Mouse (Mus musculus): Measurements from ENCODE around the gene Krtcap3. TPM values are rescaled to one million over a fixed set of nuclear protein-coding genes. Genes with fewer than 3 reads are reported as not detected.

The Krtcap3 gene
- total RNA-seq, 2 experiments from 2014 or later = 1.3 to 2.4 TPM

GRCm38 (mm10) chr5:31250716-31251115 is 775 bp upstream of the Krtcap3 start:
- intact Hi-C loops (cut with DNase I) = no loop called here
- no peak for DNase-seq (ENCODE audit: low spot score in 2 of 2)

GRCm38 (mm10) chr5:31252151-31252550 is 660 bp downstream of the Krtcap3 start:
- DNase-seq (ENCODE audit: low spot score in 2 of 2) = no peak
- intact Hi-C loops (cut with DNase I) = no loop called here

DNA sequence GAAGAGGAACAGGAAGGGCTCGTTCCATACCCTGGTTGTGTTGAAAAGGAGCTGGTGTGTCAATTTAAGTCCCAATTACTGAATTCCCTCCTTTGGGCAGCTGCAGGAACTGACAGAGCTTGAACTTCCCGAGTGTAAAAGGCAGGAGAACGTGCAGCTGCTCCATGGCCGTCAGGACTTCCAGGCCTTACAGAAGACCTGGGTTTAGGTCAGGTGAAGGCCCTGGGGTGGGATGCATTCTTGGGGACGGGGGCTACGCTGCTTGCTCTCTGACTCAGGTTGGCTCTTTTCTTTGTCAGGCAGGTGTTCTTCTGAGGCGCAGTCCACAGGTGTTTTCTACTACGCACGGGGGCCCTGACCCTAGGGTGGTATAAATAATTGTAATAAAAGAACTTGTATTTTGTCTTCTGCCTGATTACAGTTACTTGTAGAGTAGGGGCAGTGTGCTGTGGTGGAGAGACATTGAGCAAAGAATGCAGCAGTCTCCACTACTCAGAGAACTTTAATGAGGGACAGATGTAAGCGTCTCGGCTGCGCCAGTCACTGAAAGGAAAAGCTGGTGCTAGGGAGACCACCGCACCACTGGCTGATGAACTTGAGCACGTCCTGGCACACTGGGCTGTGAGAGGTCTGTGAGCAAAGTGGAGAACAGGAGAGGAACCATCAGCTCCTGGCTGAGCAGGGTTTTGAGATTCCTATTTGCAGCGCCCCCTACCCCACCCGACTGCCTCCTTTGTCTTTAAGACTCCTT is 1.5 kb downstream of the Krtcap3 start:
- intact Hi-C loops (cut with DNase I) = no loop called here
- DNase-seq (ENCODE audit: low spot score in 2 of 2) = no peak

DNA sequence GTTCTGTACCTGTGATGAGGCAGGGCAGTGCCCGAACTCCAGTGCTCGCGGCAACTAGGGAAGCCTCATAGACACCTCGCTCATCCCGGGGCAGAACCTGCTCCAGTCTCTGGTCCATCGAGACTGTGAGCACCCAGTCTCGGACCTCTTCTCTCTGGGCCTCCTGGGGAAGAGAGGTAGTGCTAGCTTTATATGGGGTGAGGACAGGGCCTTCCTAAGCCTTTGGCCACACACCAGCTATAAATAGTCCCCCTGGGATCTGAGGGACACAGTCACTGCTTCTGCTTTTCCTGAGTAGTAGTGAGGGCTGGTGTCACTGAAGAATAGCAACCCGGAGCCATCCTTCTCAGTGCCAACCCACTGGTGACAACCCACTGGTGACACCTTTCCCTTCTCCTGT is 2.3 kb downstream of the Krtcap3 start:
- no peak for DNase-seq (ENCODE audit: low spot score in 2 of 2)
- intact Hi-C loops (cut with DNase I) = no loop called here

DNA sequence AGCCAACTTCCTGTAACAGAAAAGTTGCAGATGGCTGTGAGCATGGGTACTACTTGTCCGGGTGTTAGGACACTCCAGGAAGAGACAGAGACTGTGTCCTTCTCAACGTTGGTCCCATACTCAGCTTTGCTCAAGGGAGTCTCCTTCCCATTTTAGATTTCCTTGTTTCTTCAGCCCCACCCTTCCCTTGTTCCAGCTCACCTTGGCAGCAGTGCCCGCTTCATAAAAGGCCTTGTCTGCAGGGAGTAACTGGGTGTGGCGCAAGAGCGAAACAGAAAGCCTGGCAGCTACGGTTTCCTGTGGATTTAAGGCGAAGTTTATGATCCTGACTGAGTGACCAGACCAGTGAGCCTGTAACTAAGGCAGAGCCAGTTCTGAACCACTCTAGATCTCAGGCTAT is 3.0 kb downstream of the Krtcap3 start:
- intact Hi-C loops (cut with DNase I) = no loop called here
- DNase-seq (ENCODE audit: low spot score in 2 of 2) = no peak

GRCm38 (mm10) chr5:31254901-31255300 is 3.4 kb downstream of the Krtcap3 start:
- intact Hi-C loops (cut with DNase I) = no loop called here
- no peak for DNase-seq (ENCODE audit: low spot score in 2 of 2)

DNA sequence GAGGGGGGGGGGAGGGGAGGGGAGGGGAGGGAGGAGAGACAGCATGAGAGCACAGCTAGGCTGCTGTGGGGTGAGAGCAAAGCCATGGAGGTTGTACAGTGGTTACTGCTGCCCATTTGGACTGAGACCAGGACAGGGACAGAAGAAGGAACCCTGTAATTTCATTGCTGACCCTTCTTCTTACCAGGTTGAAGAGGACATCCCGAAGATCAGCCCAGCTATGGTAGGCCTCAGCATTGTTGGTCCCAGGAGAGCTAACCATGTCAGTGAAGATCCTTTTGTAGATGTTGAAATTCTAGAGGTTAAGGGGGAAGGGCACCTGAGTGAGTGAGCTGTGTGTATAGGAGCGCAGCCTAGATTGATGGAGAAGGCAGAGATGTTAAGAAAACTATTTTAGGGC is 3.9 kb downstream of the Krtcap3 start:
- no peak for DNase-seq (ENCODE audit: low spot score in 2 of 2)
- intact Hi-C loops (cut with DNase I) = no loop called here

DNA sequence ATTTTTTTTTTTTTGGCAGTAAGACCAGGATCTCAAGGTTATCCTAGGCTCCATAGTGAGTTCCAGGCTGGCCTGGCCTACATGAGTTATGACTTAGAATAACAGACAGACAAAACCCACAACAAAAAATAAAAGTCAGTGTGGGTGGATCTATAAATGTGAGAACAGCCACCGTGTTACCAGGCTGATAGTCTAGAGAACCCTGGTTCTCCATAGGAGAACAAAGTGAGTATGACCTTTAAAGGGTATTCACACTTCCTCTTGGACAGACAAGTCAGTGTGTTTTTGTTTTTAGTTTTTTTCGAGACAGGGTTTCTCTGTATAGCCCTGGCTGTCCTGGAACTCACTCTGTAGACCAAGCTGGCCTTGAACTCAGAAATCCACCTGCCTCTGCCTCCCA is 4.5 kb downstream of the Krtcap3 start:
- DNase-seq (ENCODE audit: low spot score in 2 of 2) = no peak
- intact Hi-C loops (cut with DNase I) = no loop called here

- DNase-seq (ENCODE audit: low spot score in 2 of 2) = no peak
- intact Hi-C loops (cut with DNase I) = no loop called here
These were observed 6.1 kb downstream of the Krtcap3 start for GRCm38 (mm10) chr5:31257616-31258015.

DNA sequence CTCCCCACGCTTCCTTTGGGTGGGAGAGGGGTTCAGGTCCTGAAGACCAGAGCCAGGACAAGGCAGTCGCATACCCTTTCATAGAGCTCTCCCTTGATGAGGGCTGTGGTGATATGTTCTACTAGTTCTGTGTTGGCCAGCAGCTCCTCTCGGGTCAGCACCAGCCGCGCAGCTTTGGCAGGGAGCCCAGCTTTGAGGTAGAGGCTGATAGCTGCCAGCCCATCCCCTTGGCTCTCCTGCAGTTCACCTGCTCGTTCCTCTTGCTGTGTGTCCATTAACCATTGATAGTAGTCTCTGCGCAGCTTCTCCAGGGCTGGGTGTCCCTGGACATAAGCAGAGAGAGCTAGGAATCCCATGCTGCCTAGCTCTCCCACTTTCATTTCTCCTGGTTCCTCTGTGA is 14.6 kb downstream of the Krtcap3 start:
- intact Hi-C loops (cut with DNase I) = no loop called here
- no peak for DNase-seq (ENCODE audit: low spot score in 2 of 2)

- intact Hi-C loops (cut with DNase I) = no loop called here
- DNase-seq (ENCODE audit: low spot score in 2 of 2) = no peak
These were observed 16.2 kb downstream of the Krtcap3 start for GRCm38 (mm10) chr5:31267686-31268085.

DNA sequence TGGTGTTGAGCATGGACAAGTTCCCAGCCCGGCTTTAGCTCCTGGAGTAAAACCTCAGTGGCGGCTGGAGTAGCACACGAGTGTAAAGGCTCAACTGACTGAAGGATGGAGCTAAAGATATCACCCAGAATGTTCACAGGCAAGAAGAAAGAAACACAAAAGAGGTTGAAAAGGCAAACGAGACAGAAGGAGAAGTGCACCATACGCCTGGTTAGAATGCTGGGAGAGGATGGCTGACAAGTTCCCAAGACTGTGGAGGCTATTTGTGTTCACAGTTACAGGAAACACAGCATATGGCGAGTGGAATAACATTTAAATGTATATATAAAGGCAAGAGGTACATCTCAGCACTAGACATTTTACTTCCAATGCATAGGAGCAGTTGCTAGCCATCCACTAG is 21.5 kb downstream of the Krtcap3 start:
- intact Hi-C loops (cut with DNase I) = no loop called here
- DNase-seq (ENCODE audit: low spot score in 2 of 2) = peak in 1 of 2 experiments; percentile 80

DNA sequence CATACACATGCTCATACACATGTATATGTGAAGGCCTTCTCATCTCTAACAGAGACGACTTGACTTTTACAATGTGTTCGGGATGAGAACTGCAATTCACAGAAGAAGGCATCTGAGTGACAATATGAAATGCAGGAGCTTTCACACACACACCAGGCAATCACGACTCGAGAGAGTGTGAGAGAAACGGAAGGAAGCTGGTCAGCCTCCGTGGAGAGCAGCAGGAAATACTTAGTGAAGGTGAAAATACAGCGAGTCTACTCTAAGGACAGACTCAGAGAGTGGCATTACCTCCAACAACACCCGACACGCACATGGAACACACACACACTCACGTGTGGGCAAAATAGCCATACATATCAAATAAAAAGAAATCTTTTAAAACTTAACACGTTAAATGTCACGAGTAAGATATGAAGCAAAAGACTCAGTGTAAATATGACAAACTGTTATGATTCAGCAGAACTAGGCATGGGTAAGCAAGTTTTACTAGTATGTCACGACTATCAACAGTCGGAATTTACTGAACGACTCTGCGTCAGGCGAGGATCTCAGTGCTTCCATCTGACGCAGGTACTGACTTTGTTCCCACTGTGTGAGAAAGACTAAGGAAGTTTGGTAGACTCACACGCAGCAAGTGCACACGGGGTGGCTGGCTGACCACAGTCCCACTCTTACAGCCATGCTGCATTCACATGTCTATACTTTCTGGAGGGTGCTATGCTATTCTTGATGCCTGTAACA is 27.9 kb downstream of the Krtcap3 start:
- DNase-seq (ENCODE audit: low spot score in 2 of 2) = no peak
- intact Hi-C loops (cut with DNase I) = no loop called here

- intact Hi-C loops (cut with DNase I) = no loop called here
These were observed 36.7 kb downstream of the Krtcap3 start for GRCm38 (mm10) chr5:31288225-31288624.

DNA sequence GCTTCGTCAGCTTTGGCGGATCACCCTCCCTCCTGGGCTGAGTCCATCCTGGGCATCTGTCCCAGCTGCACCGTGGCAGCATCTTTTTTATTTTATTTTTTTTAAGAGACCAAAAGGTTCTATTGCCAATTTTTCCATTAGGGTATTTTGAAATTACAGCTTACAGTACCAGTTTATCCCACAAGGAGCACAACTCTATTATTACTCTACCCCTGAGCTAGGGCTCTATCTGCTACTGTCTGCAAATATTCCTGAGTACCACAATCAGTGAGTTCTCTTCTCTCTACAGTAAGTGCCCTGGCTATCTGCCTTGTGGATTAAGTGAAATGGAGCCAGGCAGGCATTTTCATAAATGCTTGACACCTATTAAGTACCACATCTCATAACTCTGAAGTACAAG is 37.2 kb downstream of the Krtcap3 start:
- no peak for DNase-seq (ENCODE audit: low spot score in 2 of 2)
- intact Hi-C loops (cut with DNase I) = no loop called here

More at GRCm38 (mm10) chr5:31288225-31288624, 36.7 kb downstream of the Krtcap3 start:
- DNase-seq (ENCODE audit: low spot score in 2 of 2) = no peak

GRCm38 (mm10) chr5:31289626-31290230 is 38.2 kb downstream of the Krtcap3 start:
- intact Hi-C loops (cut with DNase I) = loop anchor here (2.0 to 10.0 kb wide), 2 partner anchors 69 to 325 kb away; partner anchors contain the start of genes Ppm1g, Preb and Tcf23
- DNase-seq (ENCODE audit: low spot score in 2 of 2) = no peak

GRCm38 (mm10) chr5:31290521-31291360 is 39.2 kb downstream of the Krtcap3 start, which contains the start of gene Ift172:
Ift172 (minus strand) TSS chr5:31291116.
- intact Hi-C loops (cut with DNase I) = loop anchor here (2.0 to 10.0 kb wide), 2 partner anchors 70 to 326 kb away; partner anchors contain the start of genes Ppm1g, Preb and Tcf23
- peak; percentile 95 to 99 for DNase-seq (ENCODE audit: low spot score in 2 of 2)

- intact Hi-C loops (cut with DNase I) = loop anchor here (2.0 to 10.0 kb wide), 2 partner anchors 71 to 327 kb away; partner anchors contain the start of genes Ppm1g, Preb and Tcf23
- DNase-seq (ENCODE audit: low spot score in 2 of 2) = no peak
These were observed 39.8 kb downstream of the Krtcap3 start for GRCm38 (mm10) chr5:31291361-31291688.

- no peak for DNase-seq (ENCODE audit: low spot score in 2 of 2)
- intact Hi-C loops (cut with DNase I) = loop anchor here (10.0 kb wide), 1 partner anchor 330 kb away; the partner anchor contains the start of genes Preb and Tcf23
These were observed 43.6 kb downstream of the Krtcap3 start for GRCm38 (mm10) chr5:31294964-31295605.
